Mouse (Mus musculus): ENCODE measurements around the gene Skp1a. TPM values are rescaled to one million over a fixed set of nuclear protein-coding genes. Genes with fewer than 3 reads are reported as not detected.

Gene Skp1a
- total and polyA plus RNA-seq, 3 experiments, result 38.9 to 255 (median 241) TPM

- peak in 1 of 2 experiments; percentile 37 for DNase-seq
- H3K4me3 ChIP-seq, result no peak overlapping the region
- no peaks in the 10 kb centered on the region for H3K79me2 ChIP-seq (replicated peaks; ENCODE audit: control insufficient read depth, insufficient read depth, low read length)
- H3K4me1 ChIP-seq (ENCODE audit: control insufficient read depth, insufficient read depth, low read length), result no peaks in the 10 kb centered on the region; the same call in 1 of the 2 replicates
- H3K9ac ChIP-seq (ENCODE audit: low read depth, low read length), result no peak overlapping the region
- H3K27me3 ChIP-seq (ENCODE audit: control insufficient read depth, insufficient read depth, low read length), result no peaks in the 10 kb centered on the region
- WGBS, result 11% methylated on average over 19 of the region's 19 CpGs
- H3K36me3 ChIP-seq (ENCODE audit: control insufficient read depth, insufficient read depth, low read length), result no peaks in the 10 kb centered on the region
- TF ChIP-seq POLR2A (IDR thresholded peaks at IDR 0.05; ENCODE audit: insufficient read depth, low read depth, low read length) (no peak), EP300 (IDR thresholded peaks at IDR 0.05; ENCODE audit: insufficient read depth, low read depth, low read length) (no peak), CTCF (IDR thresholded peaks at IDR 0.05) (no peak)
- intact Hi-C loops (cut with DNase I), result loop anchor here (5.0 to 10.0 kb wide), 3 partner anchors 121 to 407 kb away; no protein-coding TSS in a partner anchor
- H3K27ac ChIP-seq, result no peak overlapping the region
These were observed 7.7 kb upstream of the Skp1a start for GRCm38 (mm10) chr11:52223968-52224682.

- Histone ChIP-seq H3K4me1 (ENCODE audit: control insufficient read depth, insufficient read depth, low read length) (peaks cover 2% of the 10 kb centered on the region; the same call in 1 of the 2 replicates), H3K4me3 (no peak overlapping the region), H3K36me3 (ENCODE audit: control insufficient read depth, insufficient read depth, low read length) (no peaks in the 10 kb centered on the region), H3K27me3 (ENCODE audit: control insufficient read depth, insufficient read depth, low read length) (no peaks in the 10 kb centered on the region), H3K9ac (ENCODE audit: low read depth, low read length) (no peak overlapping the region), H3K79me2 (replicated peaks; ENCODE audit: control insufficient read depth, insufficient read depth, low read length) (no peaks in the 10 kb centered on the region), H3K27ac (no peak overlapping the region)
- DNase-seq, result no peak
- WGBS, result 59% methylated on average over 3 of the region's 3 CpGs
- intact Hi-C loops (cut with DNase I), result loop anchor here (10.0 kb wide), 1 partner anchor 119 kb away; no protein-coding TSS in a partner anchor
- no peak for TF ChIP-seq EP300 (IDR thresholded peaks at IDR 0.05; ENCODE audit: insufficient read depth, low read depth, low read length)
These were observed 5.7 kb upstream of the Skp1a start for GRCm38 (mm10) chr11:52225986-52226599.

- TF ChIP-seq CTCF (IDR thresholded peaks at IDR 0.05), result no peak
- TF ChIP-seq POLR2A (IDR thresholded peaks at IDR 0.05; ENCODE audit: insufficient read depth, low read depth, low read length), result no peak
- no peak for TF ChIP-seq EP300 (IDR thresholded peaks at IDR 0.05; ENCODE audit: insufficient read depth, low read depth, low read length)
- Histone ChIP-seq H3K4me1 (ENCODE audit: control insufficient read depth, insufficient read depth, low read length) (peaks cover 2% of the 10 kb centered on the region; the same call in 1 of the 2 replicates), H3K79me2 (replicated peaks; ENCODE audit: control insufficient read depth, insufficient read depth, low read length) (0 out of 2 replicates have a peak, but pooled peaks cover under 1% of the 10 kb centered on the region), H3K36me3 (ENCODE audit: control insufficient read depth, insufficient read depth, low read length) (no peaks in the 10 kb centered on the region), H3K4me3 (no peak overlapping the region), H3K27ac (no peak overlapping the region), H3K9ac (ENCODE audit: low read depth, low read length) (no peak overlapping the region), H3K27me3 (ENCODE audit: control insufficient read depth, insufficient read depth, low read length) (no peaks in the 10 kb centered on the region)
- DNase-seq, result no peak
- intact Hi-C loops (cut with DNase I), result loop anchor here (10.0 kb wide), 1 partner anchor 118 kb away; no protein-coding TSS in a partner anchor
- WGBS, result 70% methylated on average over 3 of the region's 3 CpGs
These were observed 4.7 kb upstream of the Skp1a start for GRCm38 (mm10) chr11:52227053-52227452.

GRCm38 (mm10) chr11:52227466-52228226 lies 4.1 kb upstream of the Skp1a start:
- Histone ChIP-seq H3K27me3 (ENCODE audit: control insufficient read depth, insufficient read depth, low read length) (no peaks in the 10 kb centered on the region), H3K4me1 (ENCODE audit: control insufficient read depth, insufficient read depth, low read length) (peaks cover 2% of the 10 kb centered on the region; the same call in 1 of the 2 replicates), H3K36me3 (ENCODE audit: control insufficient read depth, insufficient read depth, low read length) (no peaks in the 10 kb centered on the region), H3K79me2 (replicated peaks; ENCODE audit: control insufficient read depth, insufficient read depth, low read length) (0 out of 2 replicates have a peak, but pooled peaks cover 2% of the 10 kb centered on the region), H3K27ac (no peak overlapping the region), H3K9ac (ENCODE audit: low read depth, low read length) (no peak overlapping the region), H3K4me3 (no peak overlapping the region)
- intact Hi-C loops (cut with DNase I), result loop anchor here (10.0 kb wide), 1 partner anchor 117 kb away; no protein-coding TSS in a partner anchor
- TF ChIP-seq EP300 (IDR thresholded peaks at IDR 0.05; ENCODE audit: insufficient read depth, low read depth, low read length) (no peak), POLR2A (IDR thresholded peaks at IDR 0.05; ENCODE audit: insufficient read depth, low read depth, low read length) (no peak), CTCF (IDR thresholded peaks at IDR 0.05) (no peak)
- DNase-seq, result no peak
- 75% methylated on average over 13 of the region's 13 CpGs for WGBS

- intact Hi-C loops (cut with DNase I), result loop anchor here (10.0 kb wide), 1 partner anchor 116 kb away; no protein-coding TSS in a partner anchor
- peak overlapping the region; percentile 17; the same call in 1 of the 2 replicates for H3K27ac ChIP-seq
- DNase-seq, result peak in 1 of 2 experiments; percentile 21
- no peak overlapping the region for H3K9ac ChIP-seq (ENCODE audit: low read depth, low read length)
- TF ChIP-seq EP300 (IDR thresholded peaks at IDR 0.05; ENCODE audit: insufficient read depth, low read depth, low read length) (no peak), POLR2A (IDR thresholded peaks at IDR 0.05; ENCODE audit: insufficient read depth, low read depth, low read length) (no peak), CTCF (IDR thresholded peaks at IDR 0.05) (no peak)
- H3K36me3 ChIP-seq (ENCODE audit: control insufficient read depth, insufficient read depth, low read length), result peaks cover 2% of the 10 kb centered on the region; the same call in 1 of the 2 replicates
- H3K27me3 ChIP-seq (ENCODE audit: control insufficient read depth, insufficient read depth, low read length), result no peaks in the 10 kb centered on the region
- 0 out of 2 replicates have a peak, but pooled peaks cover 3% of the 10 kb centered on the region for H3K79me2 ChIP-seq (replicated peaks; ENCODE audit: control insufficient read depth, insufficient read depth, low read length)
- 46% methylated on average over 7 of the region's 7 CpGs for WGBS
- H3K4me3 ChIP-seq, result no peak overlapping the region
- H3K4me1 ChIP-seq (ENCODE audit: control insufficient read depth, insufficient read depth, low read length), result peaks cover 4% of the 10 kb centered on the region
These were observed 2.9 kb upstream of the Skp1a start for GRCm38 (mm10) chr11:52228722-52229448.

All from heart, adult 2 months (tissue).